Mouse (Mus musculus): ENCODE data around the gene 2410004B18Rik.

DNA sequence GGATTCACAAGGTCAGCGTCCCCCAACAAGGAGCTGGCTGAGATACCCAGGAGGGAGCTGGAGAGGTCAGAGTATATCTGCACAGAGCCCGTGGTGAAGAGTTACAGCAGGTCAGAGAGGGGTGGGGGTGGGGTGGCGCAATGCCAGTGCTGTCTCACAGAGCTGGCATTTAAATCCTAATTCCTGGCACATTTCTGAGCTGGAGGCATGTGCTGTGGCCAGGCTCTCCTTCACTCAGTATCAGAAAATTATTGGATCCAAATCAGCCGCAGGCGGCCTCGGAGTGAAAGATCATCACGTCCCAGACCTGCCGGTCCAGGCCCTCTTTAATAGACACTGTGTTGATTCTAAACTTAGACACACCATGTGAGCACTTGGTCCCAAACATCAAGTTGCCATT is 38.0 kb upstream of the 2410004B18Rik start:
- no peak for TF ChIP-seq POLR2A (IDR thresholded peaks at IDR 0.05; ENCODE audit: borderline replicate concordance, insufficient read depth, low read length)
- TF ChIP-seq CTCF (IDR thresholded peaks at IDR 0.05; ENCODE audit: borderline replicate concordance, insufficient read depth, low read depth, low read length) = no peak
